Comparison of ENCODE assay signal across 8 mouse cellular contexts in the genomic region with DNA sequence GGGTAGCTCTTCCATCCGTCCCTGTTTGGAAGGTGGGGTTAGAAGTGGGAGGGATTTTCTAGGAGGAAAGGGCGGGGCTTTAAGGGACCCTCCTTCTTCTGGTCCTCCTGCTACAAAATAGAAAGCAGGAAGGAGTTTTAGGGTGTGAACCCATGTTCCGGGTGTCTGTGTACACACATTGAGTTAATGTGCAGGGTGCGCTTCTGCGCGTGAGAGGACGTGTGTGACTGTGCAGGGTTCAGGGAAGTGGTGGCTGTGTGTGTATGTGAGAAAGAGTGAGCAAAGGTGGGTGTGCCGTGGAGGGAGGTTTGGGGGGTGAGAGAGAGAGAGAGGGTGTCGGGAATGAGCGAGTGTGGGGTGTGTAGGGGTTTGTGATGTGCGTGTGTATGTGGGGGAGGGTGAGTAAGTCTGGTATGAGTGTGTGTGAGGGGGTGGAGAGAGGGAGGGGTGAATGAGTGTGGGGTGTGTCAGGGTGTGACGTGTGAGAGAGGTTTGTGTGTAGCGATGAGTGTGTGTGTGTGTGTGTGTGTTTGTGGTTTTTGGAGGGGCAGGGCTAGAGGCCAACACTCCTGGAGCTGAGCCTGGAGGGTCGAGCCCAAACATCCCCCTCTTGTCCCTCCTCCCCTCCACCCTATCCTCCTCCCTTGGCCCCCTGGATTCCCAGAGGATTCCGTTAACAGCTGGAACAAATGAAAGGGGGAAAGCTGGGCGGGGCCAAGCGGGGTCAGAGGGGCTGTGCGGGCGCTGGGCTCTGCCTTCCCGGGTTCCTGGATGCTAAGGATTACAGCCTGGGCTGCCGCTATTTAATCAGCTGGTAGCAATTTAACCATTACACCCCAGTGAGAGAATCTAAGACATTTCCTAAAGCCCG.
DNase-seq lines count a peak whose midpoint lies in the region; ATAC-seq and TF ChIP-seq lines count a peak whose summit lies in the region.

No protein-coding gene starts in this region.

- peak; percentile 89 for ATAC-seq in lung, embryonic 16.5 days (ENCODE audit: low read depth)
- no peak; the same call in 1 of the 2 replicates for ATAC-seq in neural tube, embryonic 15.5 days (ENCODE audit: low FRiP score)
- no peak for ATAC-seq in frontal cortex, adult (ENCODE audit: low TSS enrichment)

- intact Hi-C loops in heart, adult 2 months (cut with DNase I) = no loop called here

- H3K9me3 ChIP-seq in lung, embryonic 16.5 days (ENCODE audit: control insufficient read depth, low read length) = no peaks in the 10 kb centered on the region
- H3K9me3 ChIP-seq in neural tube, embryonic 15.5 days (replicated peaks) = no peaks in the 10 kb centered on the region

- no peak for TF ChIP-seq CTCF in heart, adult 2 months (IDR thresholded peaks at IDR 0.05)

- H3K36me3 ChIP-seq in heart, adult 2 months (ENCODE audit: control insufficient read depth, insufficient read depth, low read length) = no peaks in the 10 kb centered on the region
- no peaks in the 10 kb centered on the region for H3K36me3 ChIP-seq in lung, embryonic 16.5 days (ENCODE audit: control insufficient read depth, insufficient read depth, low read length)
- no peaks in the 10 kb centered on the region for H3K36me3 ChIP-seq in neural tube, embryonic 15.5 days

- H3K4me3 ChIP-seq in heart, adult 2 months = peak overlapping the region; percentile 24; the same call in 1 of the 2 replicates
- H3K4me3 ChIP-seq in lung, embryonic 16.5 days (ENCODE audit: low read length) = peak overlapping the region; percentile 31
- H3K4me3 ChIP-seq in neural tube, embryonic 15.5 days (replicated peaks) = peak overlapping the region; percentile 7; the same call in 1 of the 2 replicates

- TF ChIP-seq EP300 in heart, adult 2 months (IDR thresholded peaks at IDR 0.05; ENCODE audit: insufficient read depth, low read depth, low read length) = no peak

- peak overlapping the region; percentile 43 for H3K27ac ChIP-seq in heart, adult 2 months
- H3K27ac ChIP-seq in lung, embryonic 16.5 days (ENCODE audit: low read length) = peak overlapping the region; percentile 56
- no peak overlapping the region for H3K27ac ChIP-seq in neural tube, embryonic 15.5 days (replicated peaks)

- no peak overlapping the region for H3K9ac ChIP-seq in heart, adult 2 months (ENCODE audit: low read depth, low read length)
- peak overlapping the region; percentile 58 for H3K9ac ChIP-seq in lung, embryonic 16.5 days (ENCODE audit: low read length)
- no peak overlapping the region for H3K9ac ChIP-seq in neural tube, embryonic 15.5 days (replicated peaks)

- H3K79me2 ChIP-seq in heart, adult 2 months (replicated peaks; ENCODE audit: control insufficient read depth, insufficient read depth, low read length) = no peaks in the 10 kb centered on the region

- peaks cover 9% of the 10 kb centered on the region for H3K4me1 ChIP-seq in heart, adult 2 months (ENCODE audit: control insufficient read depth, insufficient read depth, low read length)
- H3K4me1 ChIP-seq in lung, embryonic 16.5 days (replicated peaks; ENCODE audit: control insufficient read depth, insufficient read depth, low read length) = peaks cover 22% of the 10 kb centered on the region
- peaks cover 29% of the 10 kb centered on the region for H3K4me1 ChIP-seq in neural tube, embryonic 15.5 days

- H3K27me3 ChIP-seq in heart, adult 2 months (ENCODE audit: control insufficient read depth, insufficient read depth, low read length) = no peaks in the 10 kb centered on the region
- no peaks in the 10 kb centered on the region; the same call in 1 of the 2 replicates for H3K27me3 ChIP-seq in lung, embryonic 16.5 days (ENCODE audit: control insufficient read depth, insufficient read depth, low read depth, low read length)
- H3K27me3 ChIP-seq in neural tube, embryonic 15.5 days (replicated peaks) = peaks cover 6% of the 10 kb centered on the region

- WGBS in heart, adult 2 months = 16% methylated on average over 22 of the region's 22 CpGs
- 6% methylated on average over 22 of the region's 22 CpGs for WGBS in lung, embryonic 16.5 days
- WGBS in neural tube, embryonic 15.5 days = 6% methylated on average over 22 of the region's 22 CpGs

- H3K4me2 ChIP-seq in lung, embryonic 16.5 days (ENCODE audit: low read depth, low read length) = peak overlapping the region; percentile 62
- H3K4me2 ChIP-seq in neural tube, embryonic 15.5 days = peak overlapping the region; percentile 50

- peak; percentile 70 for DNase-seq in ES-CJ7 (ENCODE audit: low read depth, low spot score)
- DNase-seq in embryo, embryonic 11.5 days (ENCODE audit: low read depth, low spot score) = peak; percentile 79
- peak; percentile 67 to 72 for DNase-seq in heart, adult 2 months
- DNase-seq in kidney, adult 11 months = peak; percentile 22
- DNase-seq in left cerebral cortex, adult 11 months (ENCODE audit: low spot score) = no peak

- TF ChIP-seq POLR2A in heart, adult 2 months (IDR thresholded peaks at IDR 0.05; ENCODE audit: insufficient read depth, low read depth, low read length) = no peak
